Mouse (Mus musculus): ENCODE measurements around the gene Map9. TPM values are rescaled to one million over a fixed set of nuclear protein-coding genes. Genes with fewer than 3 reads are reported as not detected.

Gene Map9
- total and polyA plus RNA-seq, 3 experiments: 0.62 to 2.1 (median 1.1) TPM

DNA sequence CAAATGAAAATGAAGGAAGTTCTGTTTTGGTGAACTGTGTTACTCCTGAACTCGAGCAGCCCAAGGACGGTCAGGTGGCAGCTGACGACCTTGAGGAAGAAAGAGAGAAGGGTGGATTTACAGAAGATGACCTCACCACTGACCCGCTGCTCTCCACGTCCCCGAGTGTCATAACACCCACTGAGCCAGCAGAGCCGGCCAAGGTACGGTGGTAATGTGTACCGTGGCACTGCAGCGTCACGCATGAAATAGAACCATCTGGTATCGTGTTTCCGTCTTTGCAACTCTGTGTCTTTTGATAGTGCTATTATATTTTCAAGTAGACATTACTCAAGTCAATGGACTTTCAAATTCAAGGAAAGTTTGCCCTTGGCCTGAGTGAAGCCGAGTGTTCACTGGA lies 19.1 kb downstream of the Map9 start:
- H3K36me3 ChIP-seq (ENCODE audit: control insufficient read depth, insufficient read depth, low read length): no peaks in the 10 kb centered on the region
- TF ChIP-seq CTCF (IDR thresholded peaks at IDR 0.05) (no peak), EP300 (IDR thresholded peaks at IDR 0.05; ENCODE audit: insufficient read depth, low read depth, low read length) (no peak), POLR2A (IDR thresholded peaks at IDR 0.05; ENCODE audit: insufficient read depth, low read depth, low read length) (no peak)
- intact Hi-C loops (cut with DNase I): no loop called here
- no peaks in the 10 kb centered on the region for H3K79me2 ChIP-seq (replicated peaks; ENCODE audit: control insufficient read depth, insufficient read depth, low read length)
- no peak overlapping the region for H3K4me3 ChIP-seq
- 84% methylated on average over 14 of the region's 14 CpGs for WGBS
- no peak for DNase-seq
- no peaks in the 10 kb centered on the region for H3K4me1 ChIP-seq (ENCODE audit: control insufficient read depth, insufficient read depth, low read length)
- no peaks in the 10 kb centered on the region for H3K27me3 ChIP-seq (ENCODE audit: control insufficient read depth, insufficient read depth, low read length)
- no peak overlapping the region for H3K9ac ChIP-seq (ENCODE audit: low read depth, low read length)
- H3K27ac ChIP-seq: no peak overlapping the region

DNA sequence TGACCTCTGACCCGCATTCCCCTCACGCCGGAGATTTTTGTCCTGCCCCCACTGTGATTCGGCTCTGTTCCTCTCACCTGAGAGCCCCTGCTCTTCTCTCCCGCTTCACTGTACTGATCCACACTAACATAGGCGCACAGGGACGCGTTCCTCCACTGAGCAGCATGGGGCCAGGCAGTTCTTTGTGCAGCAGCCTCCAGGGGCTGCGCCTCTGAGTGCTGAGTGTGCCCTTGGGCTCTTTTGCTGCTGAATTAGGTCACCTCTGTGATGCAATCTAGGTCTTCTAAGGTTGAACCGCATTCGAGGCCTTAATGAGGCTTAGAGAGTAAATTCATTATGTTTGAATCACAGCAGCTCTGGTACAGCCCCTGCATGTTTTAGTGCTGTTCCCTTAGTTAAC lies 24.5 kb downstream of the Map9 start:
- TF ChIP-seq POLR2A (IDR thresholded peaks at IDR 0.05; ENCODE audit: insufficient read depth, low read depth, low read length): no peak
- TF ChIP-seq CTCF (IDR thresholded peaks at IDR 0.05): no peak
- no peaks in the 10 kb centered on the region for H3K27me3 ChIP-seq (ENCODE audit: control insufficient read depth, insufficient read depth, low read length)
- WGBS: 78% methylated on average over 11 of the region's 11 CpGs

DNA sequence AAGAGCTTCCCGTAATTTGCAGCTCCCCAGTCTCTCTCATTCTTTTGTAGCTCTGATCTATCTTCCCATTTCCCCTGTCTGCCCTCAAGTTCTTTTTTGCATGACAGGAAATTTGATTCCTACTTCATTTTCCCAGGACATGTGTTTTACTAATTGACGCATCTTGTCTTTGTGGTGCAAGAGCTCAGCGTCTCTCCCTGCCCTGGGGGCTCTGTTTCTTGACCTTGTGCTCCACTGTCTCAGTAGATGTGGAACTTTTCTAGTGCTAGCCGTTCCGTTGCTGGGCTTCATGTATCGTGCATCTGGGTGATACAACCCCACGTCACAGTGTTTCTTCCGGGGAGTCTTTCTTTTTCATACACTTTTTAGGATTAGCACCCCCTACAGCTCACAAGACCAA lies 27.2 kb downstream of the Map9 start:
- DNase-seq: no peak
- no peak overlapping the region for H3K4me3 ChIP-seq
- 87% methylated on average over 8 of the region's 8 CpGs for WGBS
- no peak overlapping the region for H3K9ac ChIP-seq (ENCODE audit: low read depth, low read length)
- no peaks in the 10 kb centered on the region for H3K27me3 ChIP-seq (ENCODE audit: control insufficient read depth, insufficient read depth, low read length)
- intact Hi-C loops (cut with DNase I): no loop called here
- TF ChIP-seq POLR2A (IDR thresholded peaks at IDR 0.05; ENCODE audit: insufficient read depth, low read depth, low read length) (no peak), CTCF (IDR thresholded peaks at IDR 0.05) (no peak), EP300 (IDR thresholded peaks at IDR 0.05; ENCODE audit: insufficient read depth, low read depth, low read length) (no peak)
- no peaks in the 10 kb centered on the region for H3K36me3 ChIP-seq (ENCODE audit: control insufficient read depth, insufficient read depth, low read length)
- H3K27ac ChIP-seq: no peak overlapping the region
- no peaks in the 10 kb centered on the region for H3K4me1 ChIP-seq (ENCODE audit: control insufficient read depth, insufficient read depth, low read length)
- no peaks in the 10 kb centered on the region for H3K79me2 ChIP-seq (replicated peaks; ENCODE audit: control insufficient read depth, insufficient read depth, low read length)

More for the DNA sequence above, 24.5 kb downstream of the Map9 start:
- no peaks in the 10 kb centered on the region for H3K4me1 ChIP-seq (ENCODE audit: control insufficient read depth, insufficient read depth, low read length)
- no peak overlapping the region for H3K4me3 ChIP-seq
- no peak for DNase-seq
- H3K79me2 ChIP-seq (replicated peaks; ENCODE audit: control insufficient read depth, insufficient read depth, low read length): no peaks in the 10 kb centered on the region
- intact Hi-C loops (cut with DNase I): no loop called here
- no peak overlapping the region for H3K27ac ChIP-seq
- H3K9ac ChIP-seq (ENCODE audit: low read depth, low read length): no peak overlapping the region
- no peaks in the 10 kb centered on the region for H3K36me3 ChIP-seq (ENCODE audit: control insufficient read depth, insufficient read depth, low read length)

DNA sequence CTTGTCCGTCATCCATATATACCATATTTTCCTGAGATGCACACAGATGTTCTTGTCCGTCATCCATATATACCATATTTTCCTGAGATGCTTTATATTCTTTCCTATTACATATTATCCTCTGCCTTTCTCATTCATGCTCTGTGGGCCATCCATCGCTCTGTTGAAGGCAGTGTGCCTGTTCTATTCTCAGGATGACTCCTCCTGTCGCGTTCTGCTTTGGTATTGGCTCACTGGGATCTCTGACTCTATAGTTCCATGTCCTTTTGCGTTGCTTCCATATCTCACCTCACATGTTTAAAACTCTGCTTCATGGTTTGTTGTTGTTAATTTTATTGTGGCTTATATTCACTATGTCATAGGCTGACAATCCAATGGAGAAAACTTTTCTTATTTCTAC lies 48.0 kb downstream of the Map9 start:
- H3K79me2 ChIP-seq (replicated peaks; ENCODE audit: control insufficient read depth, insufficient read depth, low read length): no peaks in the 10 kb centered on the region
- no peak overlapping the region for H3K4me3 ChIP-seq
- WGBS: 82% methylated on average over 6 of the region's 6 CpGs
- intact Hi-C loops (cut with DNase I): no loop called here
- no peak overlapping the region for H3K9ac ChIP-seq (ENCODE audit: low read depth, low read length)
- H3K27me3 ChIP-seq (ENCODE audit: control insufficient read depth, insufficient read depth, low read length): no peaks in the 10 kb centered on the region
- H3K4me1 ChIP-seq (ENCODE audit: control insufficient read depth, insufficient read depth, low read length): no peaks in the 10 kb centered on the region
- no peak for TF ChIP-seq POLR2A (IDR thresholded peaks at IDR 0.05; ENCODE audit: insufficient read depth, low read depth, low read length)
- no peak for DNase-seq
- no peaks in the 10 kb centered on the region for H3K36me3 ChIP-seq (ENCODE audit: control insufficient read depth, insufficient read depth, low read length)
- H3K27ac ChIP-seq: no peak overlapping the region

DNA sequence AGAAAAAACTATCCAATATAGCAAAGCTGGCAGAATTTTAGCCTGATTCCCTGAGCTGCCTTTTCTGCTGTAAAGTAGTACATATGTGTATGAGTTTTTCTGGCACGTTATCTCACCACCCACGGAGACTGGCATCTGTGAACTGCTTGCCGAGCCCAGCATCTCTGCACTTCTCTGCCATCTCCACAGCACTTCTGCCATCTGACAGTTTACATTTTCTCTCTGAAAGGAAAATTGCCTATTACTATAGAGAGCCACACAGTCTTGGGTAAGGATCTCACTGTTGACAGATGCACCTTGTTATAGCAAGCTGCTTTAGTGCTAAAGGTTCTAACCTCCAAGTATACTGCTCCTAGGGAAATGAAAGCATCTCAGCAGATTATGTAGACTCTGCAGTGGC lies 48.5 kb downstream of the Map9 start:
- WGBS: 61% methylated on average over 3 of the region's 3 CpGs
- intact Hi-C loops (cut with DNase I): no loop called here

DNA sequence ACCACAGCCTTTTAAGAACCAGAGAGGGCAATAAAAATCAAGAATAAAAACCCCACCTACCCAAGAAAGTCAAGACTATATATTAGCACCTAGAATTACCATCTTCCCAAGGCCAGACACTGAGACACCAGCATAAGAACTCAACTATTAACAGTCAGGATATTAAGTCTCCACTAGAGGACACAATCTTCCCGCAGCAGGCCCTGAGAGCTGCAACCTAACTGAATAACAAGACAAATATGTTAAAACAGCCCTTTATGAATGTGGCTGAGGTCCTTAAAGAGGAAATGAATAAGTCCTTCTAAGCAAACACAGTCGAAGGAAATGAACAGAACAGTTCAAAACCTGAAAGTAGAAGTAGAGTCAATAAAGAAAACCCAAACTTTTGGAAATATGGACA lies 49.6 kb downstream of the Map9 start:
- intact Hi-C loops (cut with DNase I): no loop called here
- 45% methylated on average over 2 of the region's 2 CpGs for WGBS
- no peak overlapping the region for H3K9ac ChIP-seq (ENCODE audit: low read depth, low read length)
- H3K27ac ChIP-seq: no peak overlapping the region
- no peaks in the 10 kb centered on the region for H3K27me3 ChIP-seq (ENCODE audit: control insufficient read depth, insufficient read depth, low read length)
- no peak for DNase-seq
- no peaks in the 10 kb centered on the region for H3K36me3 ChIP-seq (ENCODE audit: control insufficient read depth, insufficient read depth, low read length)
- H3K4me1 ChIP-seq (ENCODE audit: control insufficient read depth, insufficient read depth, low read length): no peaks in the 10 kb centered on the region
- H3K79me2 ChIP-seq (replicated peaks; ENCODE audit: control insufficient read depth, insufficient read depth, low read length): no peaks in the 10 kb centered on the region
- H3K4me3 ChIP-seq: no peak overlapping the region
- TF ChIP-seq POLR2A (IDR thresholded peaks at IDR 0.05; ENCODE audit: insufficient read depth, low read depth, low read length): no peak

More for the DNA sequence above, 48.5 kb downstream of the Map9 start:
- no peak for DNase-seq
- H3K4me3 ChIP-seq: no peak overlapping the region
- H3K79me2 ChIP-seq (replicated peaks; ENCODE audit: control insufficient read depth, insufficient read depth, low read length): no peaks in the 10 kb centered on the region
- H3K36me3 ChIP-seq (ENCODE audit: control insufficient read depth, insufficient read depth, low read length): no peaks in the 10 kb centered on the region
- no peak for TF ChIP-seq CTCF (IDR thresholded peaks at IDR 0.05)
- no peak for TF ChIP-seq POLR2A (IDR thresholded peaks at IDR 0.05; ENCODE audit: insufficient read depth, low read depth, low read length)
- no peak for TF ChIP-seq EP300 (IDR thresholded peaks at IDR 0.05; ENCODE audit: insufficient read depth, low read depth, low read length)
- no peaks in the 10 kb centered on the region for H3K4me1 ChIP-seq (ENCODE audit: control insufficient read depth, insufficient read depth, low read length)
- H3K9ac ChIP-seq (ENCODE audit: low read depth, low read length): no peak overlapping the region
- no peaks in the 10 kb centered on the region for H3K27me3 ChIP-seq (ENCODE audit: control insufficient read depth, insufficient read depth, low read length)
- no peak overlapping the region for H3K27ac ChIP-seq

DNA sequence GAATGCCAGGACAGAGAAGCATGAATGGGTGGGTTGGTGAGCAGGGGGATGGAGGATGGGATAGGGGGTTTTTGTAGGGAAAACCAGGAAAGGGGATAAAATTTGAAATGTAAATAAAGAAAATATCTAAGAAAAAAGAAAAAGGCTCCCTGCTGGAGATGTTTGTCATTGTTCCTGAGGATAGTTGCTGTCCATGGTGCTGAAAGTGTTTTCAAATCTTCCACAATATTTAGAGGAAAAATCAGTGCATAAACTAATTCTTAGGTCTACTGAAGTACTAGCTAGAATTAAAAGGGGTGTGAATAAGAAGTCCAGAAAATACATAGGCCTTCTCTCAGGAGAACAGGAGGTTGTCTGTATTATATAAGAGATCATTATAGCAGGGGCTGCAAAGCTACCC lies 54.6 kb downstream of the Map9 start:
- H3K36me3 ChIP-seq (ENCODE audit: control insufficient read depth, insufficient read depth, low read length): no peaks in the 10 kb centered on the region
- DNase-seq: no peak
- H3K9ac ChIP-seq (ENCODE audit: low read depth, low read length): no peak overlapping the region
- no peaks in the 10 kb centered on the region for H3K79me2 ChIP-seq (replicated peaks; ENCODE audit: control insufficient read depth, insufficient read depth, low read length)
- TF ChIP-seq CTCF (IDR thresholded peaks at IDR 0.05): peak; percentile 46
- no peak for TF ChIP-seq EP300 (IDR thresholded peaks at IDR 0.05; ENCODE audit: insufficient read depth, low read depth, low read length)
- no peaks in the 10 kb centered on the region for H3K4me1 ChIP-seq (ENCODE audit: control insufficient read depth, insufficient read depth, low read length)
- no peak overlapping the region for H3K27ac ChIP-seq
- intact Hi-C loops (cut with DNase I): no loop called here
- H3K4me3 ChIP-seq: no peak overlapping the region
- H3K27me3 ChIP-seq (ENCODE audit: control insufficient read depth, insufficient read depth, low read length): no peaks in the 10 kb centered on the region

Measured in heart, adult 2 months (tissue).